Comparison of ENCODE assay signal across 8 mouse cellular contexts in genomic region chr7:48881486-48881885, GRCm38 (mm10). TPM values are rescaled to one million over a fixed set of nuclear protein-coding genes. Genes with fewer than 3 reads are reported as not detected.
DNase-seq lines count a peak whose midpoint lies in the region; ATAC-seq and TF ChIP-seq lines count a peak whose summit lies in the region.

E2f8 (minus strand) TSS chr7:48881596.

- no peak for TF ChIP-seq CTCF in intestine, postnatal 0 days (IDR thresholded peaks at IDR 0.05; ENCODE audit: low read depth)
- no peak for TF ChIP-seq CTCF in lung, adult 2 months (IDR thresholded peaks at IDR 0.05; ENCODE audit: insufficient read depth, low read length)

- 0% methylated on average over 32 of the region's 41 CpGs for WGBS in neural tube, embryonic 11.5 days
- under 1% methylated on average over 37 of the region's 41 CpGs for WGBS in intestine, postnatal 0 days
- WGBS in lung, adult 2 months = 2% methylated on average over 18 of the region's 41 CpGs

- peaks cover 9% of the 10 kb centered on the region; the same call in 1 of the 2 replicates for H3K27me3 ChIP-seq in neural tube, embryonic 11.5 days (ENCODE audit: control insufficient read depth, insufficient read depth, low read length)
- no peaks in the 10 kb centered on the region for H3K27me3 ChIP-seq in intestine, postnatal 0 days (replicated peaks; ENCODE audit: control insufficient read depth, insufficient read depth, low read length)

- DNase-seq in neural tube, embryonic 11.5 days (ENCODE audit: low spot score) = peak; percentile 88
- DNase-seq in neural tube, embryonic 10.5 days (ENCODE audit: extremely low spot score, low spot score) = no peak
- peak; percentile 87 for DNase-seq in embryo, embryonic 10 days (ENCODE audit: low spot score)
- peak; percentile 98 for DNase-seq in heart, adult 11 months
- DNase-seq in lung, adult 2 months = peak; percentile 41
- peak; percentile 72 for DNase-seq in ovary, postnatal 14 days (ENCODE audit: low spot score)
- DNase-seq in urinary bladder, adult 18-20 months (ENCODE audit: low spot score in 2 of 2) = peak; percentile 38 to 53

- no peak for TF ChIP-seq POLR2A in lung, adult 2 months (IDR thresholded peaks at IDR 0.05; ENCODE audit: borderline replicate concordance, extremely low read depth, low read depth, low read length)

- 0 out of 2 replicates have a peak, but pooled peaks cover 5% of the 10 kb centered on the region for H3K36me3 ChIP-seq in neural tube, embryonic 11.5 days (ENCODE audit: control insufficient read depth, insufficient read depth, low read length)
- H3K36me3 ChIP-seq in intestine, postnatal 0 days (ENCODE audit: control insufficient read depth, insufficient read depth) = no peaks in the 10 kb centered on the region

- peak; percentile 84 for ATAC-seq in neural tube, embryonic 11.5 days (ENCODE audit: insufficient read depth, low FRiP score, low TSS enrichment)
- peak; percentile 73 for ATAC-seq in intestine, postnatal 0 days

- peak within 1 kb of the TSS; percentile 80 for H3K4me3 ChIP-seq in neural tube, embryonic 11.5 days (ENCODE audit: low read depth, low read length)
- H3K4me3 ChIP-seq in intestine, postnatal 0 days (ENCODE audit: low read depth, low read length) = peak within 1 kb of the TSS; percentile 91
- peak within 1 kb of the TSS; percentile 65 for H3K4me3 ChIP-seq in lung, adult 2 months (replicated peaks; ENCODE audit: extremely low read depth, low read depth, low read length)

- H3K9ac ChIP-seq in neural tube, embryonic 11.5 days (ENCODE audit: low read length) = peak within 1 kb of the TSS; percentile 88
- peak within 1 kb of the TSS; percentile 79 for H3K9ac ChIP-seq in intestine, postnatal 0 days (ENCODE audit: low read depth, low read length)

- H3K4me1 ChIP-seq in neural tube, embryonic 11.5 days (ENCODE audit: control insufficient read depth, insufficient read depth, low read length) = peaks cover 6% of the 10 kb centered on the region; the same call in 1 of the 2 replicates
- peaks cover 11% of the 10 kb centered on the region for H3K4me1 ChIP-seq in intestine, postnatal 0 days (replicated peaks; ENCODE audit: control insufficient read depth, insufficient read depth, low read length)
- peaks cover 6% of the 10 kb centered on the region for H3K4me1 ChIP-seq in lung, adult 2 months (ENCODE audit: control insufficient read depth, insufficient read depth, low read length)

- H3K4me2 ChIP-seq in neural tube, embryonic 11.5 days (ENCODE audit: low read depth) = peak within 1 kb of the TSS; percentile 97
- peak within 1 kb of the TSS; percentile 94 for H3K4me2 ChIP-seq in intestine, postnatal 0 days (replicated peaks; ENCODE audit: low read depth)

- H3K9me3 ChIP-seq in neural tube, embryonic 11.5 days (ENCODE audit: control insufficient read depth, low read length) = no peaks in the 10 kb centered on the region
- H3K9me3 ChIP-seq in intestine, postnatal 0 days (ENCODE audit: control insufficient read depth) = no peaks in the 10 kb centered on the region

- H3K27ac ChIP-seq in neural tube, embryonic 11.5 days (ENCODE audit: low read depth, low read length) = peak within 1 kb of the TSS; percentile 80
- peak within 1 kb of the TSS; percentile 88 for H3K27ac ChIP-seq in intestine, postnatal 0 days (ENCODE audit: low read depth, low read length)

RNA-seq across cellular contexts. Expression of gene E2f8, which starts in this region (rescaled TPM):
- 16.2 and 16.5 TPM in 2 replicates for polyA plus RNA-seq in neural tube, embryonic 11.5 days (2014; fragmentation: Nextera tagmentation; extraction: Ambion mirVana)
- polyA plus RNA-seq in intestine, postnatal 0 days (2015; fragmentation: Nextera tagmentation; extraction: Ambion mirVana) = 15.7 and 18.1 TPM in 2 replicates
- 0.41 and 0.90 TPM in 2 replicates for polyA plus RNA-seq in lung, adult 2 months (2012; rRNA removed)

Comparison
In these comparisons a context has a peak if more than half of its experiments do, and no peak if none do; other contexts are left out.
1. Peak in DNase-seq and H3K4me3 ChIP-seq in lung, adult 2 months; RNA of the gene not detected or under 1 TPM.